Mouse (Mus musculus) bone marrow macrophage, adult 2 months (primary cell): ENCODE measurements around the gene Nprl3.

Experiments
- CTCF ChIP-seq: IDR thresholded peaks from 2 replicates; pipeline ENCODE4 v1.5.1; 2012; ENCODE audit warnings: low read depth, mild to moderate bottlenecking, low read length, moderate library complexity
- POLR2A ChIP-seq: IDR thresholded peaks from 2 replicates; pipeline ENCODE4 v1.6.1; 2012; ENCODE audit warnings: mild to moderate bottlenecking, low read depth, low read length, borderline replicate concordance

- TF ChIP-seq CTCF (no peak), POLR2A (no peak)
Measured at GRCm38 (mm10) chr11:32287493-32287825, 20.0 kb upstream of the Nprl3 start.
